Mouse (Mus musculus): Measurements from ENCODE around the gene Ralbp1. TPM values are rescaled to one million over a fixed set of nuclear protein-coding genes. Genes with fewer than 3 reads are reported as not detected.

The Ralbp1 gene
- polyA plus RNA-seq, 1 experiment from 2014 or later = 43.9 TPM

DNA sequence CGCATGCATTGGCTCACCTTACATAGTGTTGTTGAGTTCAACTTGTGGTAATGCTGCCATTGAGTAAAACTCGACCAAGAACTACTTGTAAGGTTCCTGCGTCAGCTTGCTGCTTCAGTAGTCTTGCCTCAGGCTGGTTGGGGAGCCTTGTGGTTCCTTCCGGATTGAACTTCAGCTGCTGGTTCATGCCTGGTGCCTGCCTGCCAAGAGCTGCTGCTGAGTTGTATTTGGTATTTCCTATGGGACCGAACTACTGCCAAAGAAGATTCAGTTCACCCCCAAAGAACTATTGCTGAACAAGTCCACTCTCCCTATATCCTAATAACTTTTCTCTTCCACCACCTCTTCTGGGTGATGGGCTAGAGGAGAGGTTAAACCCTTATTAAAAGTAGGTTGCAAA is 3.9 kb upstream of the Ralbp1 start:
- peaks cover 13% of the 10 kb centered on the region for H3K4me1 ChIP-seq
- WGBS = 78% methylated on average over 5 of the region's 5 CpGs
- no peaks in the 10 kb centered on the region for H3K36me3 ChIP-seq
- no peaks in the 10 kb centered on the region for H3K27me3 ChIP-seq (replicated peaks)
- H3K9me3 ChIP-seq = no peaks in the 10 kb centered on the region
- H3K27ac ChIP-seq (replicated peaks) = no peak overlapping the region
- no peak for ATAC-seq (ENCODE audit: extremely low read depth, insufficient number of reproducible peaks, low FRiP score, low TSS enrichment)
- H3K9ac ChIP-seq = no peak overlapping the region
- no peak overlapping the region for H3K4me2 ChIP-seq
- H3K4me3 ChIP-seq = no peak overlapping the region

DNA sequence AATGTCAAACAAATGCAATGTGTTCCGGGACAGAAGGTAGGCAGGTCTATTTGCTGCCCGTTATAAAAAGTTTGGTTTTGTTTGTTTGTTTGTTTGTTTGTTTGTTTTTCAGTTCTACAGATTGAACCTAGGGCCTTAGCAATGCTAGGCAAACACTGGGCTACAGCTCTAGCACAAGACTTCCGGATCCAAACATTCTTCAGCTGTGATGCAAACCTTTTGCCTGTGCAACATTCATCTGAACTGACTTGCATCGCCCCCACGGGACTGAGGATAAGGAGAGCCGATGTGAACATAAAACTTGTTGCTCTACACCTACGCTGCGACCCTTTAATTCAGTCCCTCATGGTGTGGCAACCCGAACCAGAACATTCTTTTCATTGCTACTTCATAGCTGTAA is 973 bp upstream of the Ralbp1 start:
- Histone ChIP-seq H3K4me1 (peaks cover 37% of the 10 kb centered on the region), H3K36me3 (no peaks in the 10 kb centered on the region), H3K9ac (peak overlapping the region; percentile 90), H3K27me3 (replicated peaks) (no peaks in the 10 kb centered on the region), H3K9me3 (no peaks in the 10 kb centered on the region), H3K4me3 (peak overlapping the region; percentile 74), H3K4me2 (peak overlapping the region; percentile 96), H3K27ac (replicated peaks) (peak overlapping the region; percentile 99)
- no peak for ATAC-seq (ENCODE audit: extremely low read depth, insufficient number of reproducible peaks, low FRiP score, low TSS enrichment)
- 63% methylated on average over 9 of the region's 9 CpGs for whole genome bisulfite sequencing

DNA sequence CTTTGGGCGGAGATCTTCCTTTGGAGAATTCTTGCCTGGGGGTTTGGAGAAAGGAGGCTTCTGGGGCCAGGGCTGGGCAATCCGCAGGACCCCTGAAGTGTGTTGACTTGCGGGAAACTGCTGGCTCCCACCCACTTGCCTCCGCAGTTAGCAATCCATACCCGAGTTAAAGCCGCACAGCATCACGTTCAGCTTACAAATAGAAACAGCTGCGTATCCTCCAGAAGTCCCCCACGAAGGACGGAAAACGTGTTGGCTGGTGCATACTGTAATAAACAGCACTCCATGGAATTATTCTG is 251 bp downstream of the Ralbp1 start:
- Histone ChIP-seq H3K4me3 (peak overlapping the region; percentile 74), H3K36me3 (no peaks in the 10 kb centered on the region), H3K9ac (peak overlapping the region; percentile 90), H3K9me3 (no peaks in the 10 kb centered on the region), H3K4me2 (peak overlapping the region; percentile 96), H3K27ac (replicated peaks) (peak overlapping the region; percentile 99), H3K27me3 (replicated peaks) (no peaks in the 10 kb centered on the region), H3K4me1 (peaks cover 44% of the 10 kb centered on the region)
- ATAC-seq (ENCODE audit: extremely low read depth, insufficient number of reproducible peaks, low FRiP score, low TSS enrichment) = no peak
- 0% methylated on average over 11 of the region's 11 CpGs for WGBS

DNA sequence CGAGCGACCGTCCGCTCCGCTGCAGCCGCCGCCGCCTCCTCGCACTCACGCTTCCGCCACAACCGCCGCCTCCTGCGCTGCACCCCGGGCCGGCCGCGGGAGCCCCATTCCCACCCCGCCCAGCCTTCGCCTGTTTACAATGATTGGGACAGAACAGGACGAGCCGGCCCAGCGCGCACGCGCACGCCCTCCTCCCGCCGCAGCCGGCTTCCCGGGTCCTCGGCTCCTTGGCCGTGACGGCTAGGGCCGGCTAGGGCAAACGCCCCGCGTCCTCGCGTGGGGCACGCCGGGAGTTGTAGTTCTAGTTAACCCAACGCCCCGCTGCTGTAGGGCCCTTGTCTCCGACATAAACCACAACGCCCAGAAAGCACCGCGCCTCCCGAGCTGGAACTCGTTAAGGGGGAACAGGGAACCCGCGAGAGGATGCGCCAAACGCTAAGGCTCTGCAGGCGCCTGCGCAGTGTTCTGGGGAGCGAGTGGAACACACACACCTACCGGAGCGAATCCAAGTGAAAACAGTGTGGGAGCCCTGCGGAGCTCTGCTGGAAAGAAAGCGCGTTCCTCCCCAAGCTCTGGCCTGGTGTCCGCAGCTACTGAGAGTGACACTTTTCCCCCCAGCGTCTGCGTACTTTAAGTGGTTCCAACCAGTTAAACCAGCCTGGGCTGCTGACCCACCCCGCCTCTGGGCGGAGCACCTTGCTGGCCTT is 754 bp downstream of the Ralbp1 start:
- Histone ChIP-seq H3K9ac (peak overlapping the region; percentile 90), H3K4me1 (peaks cover 44% of the 10 kb centered on the region), H3K9me3 (no peaks in the 10 kb centered on the region), H3K27me3 (replicated peaks) (no peaks in the 10 kb centered on the region), H3K27ac (replicated peaks) (peak overlapping the region; percentile 99), H3K4me3 (peak overlapping the region; percentile 74), H3K36me3 (no peaks in the 10 kb centered on the region), H3K4me2 (peak overlapping the region; percentile 96)
- WGBS = under 1% methylated on average over 66 of the region's 67 CpGs
- ATAC-seq (ENCODE audit: extremely low read depth, insufficient number of reproducible peaks, low FRiP score, low TSS enrichment) = peak; percentile 96

DNA sequence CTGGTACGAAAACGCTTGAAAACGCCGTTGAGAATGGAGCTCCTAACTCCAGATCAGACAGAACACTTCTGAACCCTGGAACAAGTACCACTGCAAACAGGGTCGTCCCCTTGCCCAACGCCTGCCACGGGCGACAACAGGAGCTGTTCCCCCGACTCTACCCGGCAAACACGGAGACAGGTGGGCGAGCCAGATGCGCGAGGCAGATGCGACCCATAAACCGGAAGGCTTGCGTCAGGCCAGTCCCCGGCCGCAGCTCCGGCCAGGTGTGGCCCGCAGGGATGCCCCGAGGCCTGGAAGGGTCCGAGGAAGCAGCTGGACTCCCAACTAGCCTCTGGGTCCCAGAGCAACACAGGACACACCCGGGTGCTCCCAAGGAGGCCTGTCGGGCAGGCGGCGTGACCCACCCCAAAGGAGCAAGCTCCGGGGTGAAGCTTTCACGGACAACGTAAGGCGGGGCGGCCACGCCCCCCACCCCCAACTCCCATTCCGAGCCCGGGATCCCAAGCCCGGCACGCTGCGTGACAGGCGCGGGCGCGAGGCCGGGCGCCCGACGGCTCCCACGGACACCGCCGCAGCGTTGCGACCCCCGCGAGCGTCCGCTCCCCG is 1.4 kb downstream of the Ralbp1 start:
- peaks cover 44% of the 10 kb centered on the region for H3K4me1 ChIP-seq
- no peaks in the 10 kb centered on the region for H3K9me3 ChIP-seq
- H3K4me2 ChIP-seq = peak overlapping the region; percentile 96
- peak; percentile 38 for ATAC-seq (ENCODE audit: extremely low read depth, insufficient number of reproducible peaks, low FRiP score, low TSS enrichment)
- H3K36me3 ChIP-seq = no peaks in the 10 kb centered on the region
- under 1% methylated on average over 56 of the region's 56 CpGs for WGBS
- H3K9ac ChIP-seq = peak overlapping the region; percentile 87
- H3K27me3 ChIP-seq (replicated peaks) = no peaks in the 10 kb centered on the region
- H3K4me3 ChIP-seq = peak overlapping the region; percentile 74
- peak overlapping the region; percentile 99 for H3K27ac ChIP-seq (replicated peaks)

DNA sequence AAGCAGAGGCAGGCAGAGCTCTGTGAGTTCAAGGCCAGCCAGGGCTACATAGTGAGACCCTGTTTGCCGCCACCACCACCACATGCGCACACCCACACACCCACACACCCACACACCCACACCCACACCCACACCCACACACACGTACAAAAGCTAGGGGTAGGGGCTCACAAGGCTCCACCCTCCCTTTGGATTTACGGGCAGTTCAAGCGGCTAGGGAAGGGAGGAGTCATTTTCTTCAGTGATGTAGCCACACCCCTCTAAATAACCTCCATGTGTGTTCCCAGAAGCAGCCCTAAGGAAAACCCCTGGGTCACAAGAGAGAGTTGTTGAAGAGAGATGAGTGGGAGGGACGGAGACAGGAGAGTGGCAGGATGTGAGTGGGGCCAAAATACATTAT is 8.6 kb downstream of the Ralbp1 start:
- no peak overlapping the region for H3K4me3 ChIP-seq
- H3K4me2 ChIP-seq = no peak overlapping the region
- no peaks in the 10 kb centered on the region for H3K27me3 ChIP-seq (replicated peaks)
- H3K9me3 ChIP-seq = no peaks in the 10 kb centered on the region
- no peak overlapping the region for H3K27ac ChIP-seq (replicated peaks)
- WGBS = 73% methylated on average over 6 of the region's 6 CpGs
- ATAC-seq (ENCODE audit: extremely low read depth, insufficient number of reproducible peaks, low FRiP score, low TSS enrichment) = no peak; the same call in 1 of the 2 replicates
- H3K9ac ChIP-seq = no peak overlapping the region
- peaks cover 22% of the 10 kb centered on the region for H3K4me1 ChIP-seq
- no peaks in the 10 kb centered on the region for H3K36me3 ChIP-seq

DNA sequence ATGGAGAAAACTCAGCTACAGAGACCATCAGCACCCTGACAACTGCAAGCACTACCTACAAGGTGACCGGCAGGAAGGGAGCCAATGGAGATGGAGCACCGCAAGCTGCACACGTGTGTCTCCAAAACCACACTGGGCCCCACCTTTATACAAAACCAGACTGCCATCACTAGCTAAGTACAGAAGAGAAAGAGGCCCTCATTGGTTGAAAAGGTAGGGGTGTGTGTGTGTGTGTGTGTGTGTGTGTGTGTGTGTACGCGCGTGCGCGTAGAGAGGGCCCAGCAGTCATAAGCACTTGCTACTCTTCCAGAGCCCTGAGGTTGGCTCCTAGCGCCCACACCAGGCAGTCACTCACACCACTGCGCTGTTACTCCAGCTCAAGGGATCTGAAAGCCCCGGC is 11.8 kb downstream of the Ralbp1 start:
- no peak overlapping the region for H3K27ac ChIP-seq (replicated peaks)
- H3K9ac ChIP-seq = no peak overlapping the region
- H3K4me2 ChIP-seq = no peak overlapping the region
- H3K4me1 ChIP-seq = peaks cover 17% of the 10 kb centered on the region
- H3K4me3 ChIP-seq = no peak overlapping the region
- ATAC-seq (ENCODE audit: extremely low read depth, insufficient number of reproducible peaks, low FRiP score, low TSS enrichment) = no peak
- H3K36me3 ChIP-seq = no peaks in the 10 kb centered on the region
- no peaks in the 10 kb centered on the region; the same call in 1 of the 2 replicates for H3K9me3 ChIP-seq
- H3K27me3 ChIP-seq (replicated peaks) = no peaks in the 10 kb centered on the region
- WGBS = 93% methylated on average over 11 of the region's 11 CpGs

DNA sequence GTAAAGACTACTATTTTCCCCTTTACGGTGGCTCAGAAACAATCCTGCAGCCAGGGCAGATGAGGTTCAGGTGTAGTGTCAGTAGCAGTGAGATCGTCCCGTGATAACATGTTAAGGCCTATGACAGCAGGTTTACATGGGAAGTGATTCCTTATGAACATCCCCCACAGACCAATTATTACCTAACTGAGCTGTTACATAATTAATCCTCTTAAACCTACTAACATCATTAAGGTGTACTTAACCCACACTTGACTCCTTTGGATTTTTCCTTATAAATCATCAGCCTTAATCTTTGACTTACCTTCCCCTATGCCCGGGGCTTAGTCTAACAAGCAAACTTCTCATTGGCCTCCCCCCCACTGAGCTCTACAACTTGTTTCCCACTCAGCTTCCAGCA is 12.4 kb downstream of the Ralbp1 start:
- WGBS = 81% methylated on average over 4 of the region's 4 CpGs
- ATAC-seq (ENCODE audit: extremely low read depth, insufficient number of reproducible peaks, low FRiP score, low TSS enrichment) = no peak

DNA sequence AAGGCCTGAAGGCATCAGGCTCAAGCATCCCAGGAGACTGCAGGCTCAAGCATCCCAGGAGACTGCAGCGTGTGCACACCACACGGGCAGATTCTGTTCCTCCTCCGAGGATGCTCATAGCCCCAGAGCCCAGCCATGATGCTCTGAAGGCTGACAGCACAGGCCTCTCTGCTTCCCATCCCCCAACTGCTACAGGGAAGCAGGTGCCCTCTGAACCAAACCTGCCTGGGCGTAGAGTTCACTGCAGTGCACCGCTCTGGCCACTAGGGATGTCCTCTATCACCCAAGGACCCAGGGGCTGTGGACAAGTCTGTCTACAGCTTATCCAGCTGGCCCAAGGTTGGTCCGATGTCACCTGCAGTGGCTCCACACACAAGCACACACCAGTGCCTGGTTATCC is 12.9 kb downstream of the Ralbp1 start:
- no peak overlapping the region for H3K4me2 ChIP-seq
- no peak for ATAC-seq (ENCODE audit: extremely low read depth, insufficient number of reproducible peaks, low FRiP score, low TSS enrichment)
- H3K9ac ChIP-seq = no peak overlapping the region
- 50% methylated on average over 6 of the region's 6 CpGs for WGBS
- H3K36me3 ChIP-seq = 0 out of 2 replicates have a peak, but pooled peaks cover under 1% of the 10 kb centered on the region
- H3K4me3 ChIP-seq = no peak overlapping the region
- peaks cover 17% of the 10 kb centered on the region for H3K4me1 ChIP-seq
- H3K27me3 ChIP-seq (replicated peaks) = no peaks in the 10 kb centered on the region
- no peak overlapping the region for H3K27ac ChIP-seq (replicated peaks)
- no peaks in the 10 kb centered on the region; the same call in 1 of the 2 replicates for H3K9me3 ChIP-seq

More for the DNA sequence above, 12.4 kb downstream of the Ralbp1 start:
- Histone ChIP-seq H3K4me3 (no peak overlapping the region), H3K9me3 (no peaks in the 10 kb centered on the region; the same call in 1 of the 2 replicates), H3K27ac (replicated peaks) (no peak overlapping the region), H3K9ac (no peak overlapping the region), H3K27me3 (replicated peaks) (no peaks in the 10 kb centered on the region), H3K4me2 (no peak overlapping the region), H3K4me1 (peaks cover 17% of the 10 kb centered on the region), H3K36me3 (no peaks in the 10 kb centered on the region)

DNA sequence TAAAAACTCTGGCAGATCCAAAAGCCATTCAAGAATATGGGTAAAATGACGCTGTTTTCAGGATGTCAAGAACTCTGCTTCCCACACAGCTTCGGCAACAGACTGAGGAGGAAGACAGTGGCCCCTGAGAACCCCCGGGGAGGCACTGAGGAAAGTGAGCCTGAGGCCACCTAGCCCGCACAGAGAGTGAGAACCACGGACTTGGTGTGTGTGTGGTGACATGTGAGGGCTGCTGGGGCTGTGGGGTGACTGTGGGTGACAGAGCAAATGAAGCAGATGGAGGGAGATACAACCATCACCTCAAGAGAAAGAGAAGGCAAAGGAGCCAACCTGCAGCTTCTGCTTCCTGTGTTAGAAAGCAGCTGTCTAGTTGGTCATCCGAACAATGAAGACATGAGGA is 13.5 kb downstream of the Ralbp1 start:
- no peaks in the 10 kb centered on the region for H3K27me3 ChIP-seq (replicated peaks)
- H3K9ac ChIP-seq = peak overlapping the region; percentile 40; the same call in 1 of the 2 replicates
- no peak for ATAC-seq (ENCODE audit: extremely low read depth, insufficient number of reproducible peaks, low FRiP score, low TSS enrichment)
- H3K27ac ChIP-seq (replicated peaks) = 0 out of 2 replicates have a peak overlapping the region, but pooled peaks have one; percentile 28
- H3K9me3 ChIP-seq = no peaks in the 10 kb centered on the region; the same call in 1 of the 2 replicates
- 56% methylated on average over 6 of the region's 6 CpGs for WGBS
- no peak overlapping the region for H3K4me2 ChIP-seq
- no peak overlapping the region for H3K4me3 ChIP-seq
- peaks cover 7% of the 10 kb centered on the region; the same call in 1 of the 2 replicates for H3K36me3 ChIP-seq
- peaks cover 17% of the 10 kb centered on the region for H3K4me1 ChIP-seq

DNA sequence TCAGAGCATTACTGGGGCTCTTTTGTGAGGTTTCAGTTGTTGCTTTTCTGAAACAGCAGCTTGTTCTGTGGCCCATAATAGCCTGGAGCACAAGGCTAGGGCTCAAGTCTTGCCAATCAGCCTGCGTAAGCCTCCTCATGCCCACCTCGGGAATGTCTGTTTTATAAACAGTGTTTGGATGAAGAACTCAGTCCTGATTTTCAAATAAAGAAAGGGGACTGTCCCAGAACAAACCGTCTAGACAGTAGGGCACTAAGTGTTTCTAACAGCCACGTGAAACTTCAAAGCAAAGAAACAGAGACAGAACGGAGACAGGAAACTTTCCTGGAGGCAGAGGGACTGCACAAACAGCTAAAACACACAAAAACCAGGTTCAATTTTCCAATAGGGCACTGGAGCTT is 14.0 kb downstream of the Ralbp1 start:
- Histone ChIP-seq H3K27me3 (replicated peaks) (no peaks in the 10 kb centered on the region), H3K27ac (replicated peaks) (0 out of 2 replicates have a peak overlapping the region, but pooled peaks have one; percentile 28), H3K4me2 (no peak overlapping the region), H3K9me3 (no peaks in the 10 kb centered on the region; the same call in 1 of the 2 replicates), H3K4me1 (peaks cover 17% of the 10 kb centered on the region), H3K36me3 (peaks cover 10% of the 10 kb centered on the region), H3K4me3 (no peak overlapping the region), H3K9ac (peak overlapping the region; percentile 40; the same call in 1 of the 2 replicates)
- WGBS = 43% methylated on average over 5 of the region's 5 CpGs
- ATAC-seq (ENCODE audit: extremely low read depth, insufficient number of reproducible peaks, low FRiP score, low TSS enrichment) = no peak

Data from heart, embryonic 13.5 days (tissue).